Mouse (Mus musculus): ENCODE measurements around the gene Mesd.
"Not testable (repeated sequence)": the region's sequence is repeated elsewhere in the genome, so short reads cannot be mapped to it uniquely, and the experiment has no call there.

Gene Mesd

GRCm38 (mm10) chr7:83878676-83879448, 5.4 kb upstream of the Mesd start:
- no peak for DNase-seq (ENCODE audit: low read depth in 2 of 2, low spot score in 2 of 2)

- DNase-seq (ENCODE audit: low read depth in 2 of 2, low spot score in 2 of 2): no peak
These were observed 2.1 kb upstream of the Mesd start for GRCm38 (mm10) chr7:83882150-83882632.

GRCm38 (mm10) chr7:83882633-83883275, 1.5 kb upstream of the Mesd start:
- peak in 1 of 2 experiments; percentile 8 for DNase-seq (ENCODE audit: low read depth in 2 of 2, low spot score in 2 of 2)

- peak; percentile 10 to 18 for DNase-seq (ENCODE audit: low read depth in 2 of 2, low spot score in 2 of 2)
These were observed 818 bp upstream of the Mesd start for GRCm38 (mm10) chr7:83883276-83884020.

GRCm38 (mm10) chr7:83884921-83885532, 761 bp downstream of the Mesd start:
- DNase-seq (ENCODE audit: low read depth in 2 of 2, low spot score in 2 of 2): no peak

GRCm38 (mm10) chr7:83885835-83886234, 1.6 kb downstream of the Mesd start:
- no peak for DNase-seq (ENCODE audit: low read depth in 2 of 2, low spot score in 2 of 2)

GRCm38 (mm10) chr7:83886366-83887129, 2.3 kb downstream of the Mesd start:
- no peak for DNase-seq (ENCODE audit: low read depth in 2 of 2, low spot score in 2 of 2)

GRCm38 (mm10) chr7:83889383-83889782, 5.1 kb downstream of the Mesd start:
- DNase-seq (ENCODE audit: low read depth in 2 of 2, low spot score in 2 of 2): no peak

- DNase-seq (ENCODE audit: low read depth in 2 of 2, low spot score in 2 of 2): not testable (repeated sequence)
These were observed 5.7 kb downstream of the Mesd start for GRCm38 (mm10) chr7:83889946-83890345.

GRCm38 (mm10) chr7:83891433-83892332, 7.4 kb downstream of the Mesd start:
- peak; percentile 98 to 99 for DNase-seq (ENCODE audit: low read depth in 2 of 2, low spot score in 2 of 2)

GRCm38 (mm10) chr7:83892333-83892669, 8.0 kb downstream of the Mesd start:
- DNase-seq (ENCODE audit: low read depth in 2 of 2, low spot score in 2 of 2): no peak

GRCm38 (mm10) chr7:83894348-83894747, 10.1 kb downstream of the Mesd start:
- DNase-seq (ENCODE audit: low read depth in 2 of 2, low spot score in 2 of 2): no peak

- DNase-seq (ENCODE audit: low read depth in 2 of 2, low spot score in 2 of 2): no peak
These were observed 11.9 kb downstream of the Mesd start for GRCm38 (mm10) chr7:83896077-83896740.

- no peak for DNase-seq (ENCODE audit: low read depth in 2 of 2, low spot score in 2 of 2)
These were observed 14.0 kb downstream of the Mesd start for GRCm38 (mm10) chr7:83898267-83898666.

- DNase-seq (ENCODE audit: low read depth in 2 of 2, low spot score in 2 of 2): no peak
These were observed 16.3 kb downstream of the Mesd start for GRCm38 (mm10) chr7:83900519-83900918.

GRCm38 (mm10) chr7:83901425-83901824, 17.2 kb downstream of the Mesd start:
- no peak for DNase-seq (ENCODE audit: low read depth in 2 of 2, low spot score in 2 of 2)

GRCm38 (mm10) chr7:83902296-83903145, 18.3 kb downstream of the Mesd start:
- no peak for DNase-seq (ENCODE audit: low read depth in 2 of 2, low spot score in 2 of 2)

- no peak for DNase-seq (ENCODE audit: low read depth in 2 of 2, low spot score in 2 of 2)
These were observed 20.6 kb downstream of the Mesd start for GRCm38 (mm10) chr7:83904831-83905230.

Measured in CD8-positive naive resting alpha-beta T cell, adult 2 months (primary cell).